Mouse (Mus musculus) stomach, postnatal 0 days (tissue): Measurements from ENCODE around the gene Carm1.

Experiments
- CTCF ChIP-seq: IDR thresholded peaks from 2 replicates; pipeline ENCODE4 v1.5.1; 2016; ENCODE audit warnings: antibody characterized with exemption, low read depth, mild to moderate bottlenecking, moderate library complexity
- EP300 ChIP-seq: optimal IDR thresholded peaks from 2 replicates; pipeline ENCODE3; 2016; ENCODE audit warnings: antibody characterized with exemption

DNA sequence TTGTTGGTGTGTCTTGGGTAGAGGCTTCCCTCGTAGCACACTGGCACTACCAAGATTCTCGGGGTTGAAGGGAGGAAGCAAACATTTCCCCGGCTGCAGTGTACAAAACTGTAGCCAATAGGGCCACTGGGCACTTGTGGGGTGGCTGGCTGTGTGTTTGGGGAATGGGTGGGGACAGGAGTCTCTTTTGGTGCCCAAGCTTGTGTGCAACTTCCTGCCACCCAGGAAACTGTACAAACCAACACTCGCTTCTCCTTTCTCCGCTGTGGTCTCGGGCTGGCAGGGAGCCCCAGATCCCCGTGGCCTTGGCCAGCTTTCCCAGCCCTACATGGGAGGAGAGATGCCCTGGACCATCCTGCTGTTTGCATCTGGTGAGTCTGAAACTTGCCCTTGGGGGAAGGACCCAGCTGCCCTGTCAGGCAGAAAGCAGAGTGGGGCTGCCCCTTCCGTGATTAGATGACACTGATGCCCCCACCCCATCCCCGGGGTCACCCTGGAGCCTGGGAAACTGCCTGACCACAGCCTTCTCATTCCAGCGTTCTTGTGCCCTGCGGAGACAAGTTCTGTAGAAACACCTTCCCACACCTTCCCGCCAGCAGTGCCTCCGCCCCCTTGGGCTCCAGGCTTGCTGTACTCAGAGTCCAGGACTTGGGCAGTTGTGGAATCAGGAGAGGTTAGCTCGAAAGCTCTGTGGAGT lies 20.6 kb upstream of the Carm1 start, which contains the start of gene AB124611:
- no peak for TF ChIP-seq CTCF
- TF ChIP-seq EP300, result no peak
